Mouse (Mus musculus) embryonic facial prominence, embryonic 12.5 days (tissue): ENCODE results near the gene Stip1. TPM values are rescaled to one million over a fixed set of nuclear protein-coding genes. Genes with fewer than 3 reads are reported as not detected.
A peak's percentile ranks its signal among the peaks of the same experiment; 100 is the strongest.
"Not testable (repeated sequence)": the region's sequence is repeated elsewhere in the genome, so short reads cannot be mapped to it uniquely, and the experiment has no call there.

Experiments
- ATAC-seq: fragments of 200-750 bp; cut with Nextera tagmentation; 2 replicates; pipeline ENCODE4 v1.8.0; 2017; ENCODE audit not compliant: insufficient number of reproducible peaks, insufficient read depth, low FRiP score, low TSS enrichment
- H3K27ac ChIP-seq: fragments of 300-500 bp; sonication (generic); 2 replicates; pipeline ENCODE4 v1.5.1; 2016; ENCODE audit warnings: mild to moderate bottlenecking
- H3K27me3 ChIP-seq: fragments of 300-500 bp; sonication (generic); 2 replicates; pipeline ENCODE4 v1.6.1; 2016; ENCODE audit warnings: mild to moderate bottlenecking, moderate library complexity
- H3K36me3 ChIP-seq: fragments of 300-500 bp; sonication (generic); 2 replicates; pipeline ENCODE4 v1.6.1; 2016; ENCODE audit warnings: mild to moderate bottlenecking
- H3K4me1 ChIP-seq: fragments of 300-500 bp; sonication (generic); 2 replicates; pipeline ENCODE4 v1.6.1; 2016
- H3K4me2 ChIP-seq: fragments of 300-500 bp; sonication (generic); replicated peaks from 2 replicates; pipeline ENCODE4 v1.6.1; 2016; ENCODE audit warnings: mild to moderate bottlenecking, moderate library complexity
- H3K4me3 ChIP-seq: fragments of 300-500 bp; sonication (generic); 2 replicates; pipeline ENCODE4 v1.5.1; 2016; ENCODE audit warnings: mild to moderate bottlenecking
- H3K9ac ChIP-seq: fragments of 300-500 bp; sonication (generic); 2 replicates; pipeline ENCODE4 v1.6.1; 2016; ENCODE audit warnings: mild to moderate bottlenecking, moderate library complexity
- H3K9me3 ChIP-seq: fragments of 300-500 bp; sonication (generic); 2 replicates; pipeline ENCODE4 v1.6.1; 2016; ENCODE audit warnings: mild to moderate bottlenecking, moderate library complexity
- WGBS: fragments of 180-500 bp; shearing (Covaris S2); methylation state at CpG from one replicate; pipeline ENCODE4 v1.1.7; 2016; 5-methylcytosine and 5-hydroxymethylcytosine counted together
- polyA plus RNA-seq: library from polyadenylated mRNA; unstranded; fragments of >200 nt; fragmentation: Nextera tagmentation; extraction: Ambion mirVana; gene quantifications from 2 replicates; pipeline ENCODE4 v1.2.1, GENCODE M21; 2016

Stip1 gene
- polyA plus RNA-seq, 1 experiment from 2014 or later, result 273 TPM

- ATAC-seq, result no peak
- H3K4me3 ChIP-seq, result 0 out of 2 replicates have a peak overlapping the region, but pooled peaks have one; percentile 67
- H3K9ac ChIP-seq, result no peak overlapping the region
- H3K4me1 ChIP-seq, result peaks cover 23% of the 10 kb centered on the region
- H3K4me2 ChIP-seq, result peak overlapping the region; percentile 100
- 56% methylated on average over 6 of the region's 6 CpGs for WGBS
- H3K27me3 ChIP-seq, result peaks cover 7% of the 10 kb centered on the region; the same call in 1 of the 2 replicates
- no peaks in the 10 kb centered on the region for H3K9me3 ChIP-seq
- no peak overlapping the region for H3K27ac ChIP-seq
- H3K36me3 ChIP-seq, result no peaks in the 10 kb centered on the region
These were observed 18.8 kb upstream of the Stip1 start for GRCm38 (mm10) chr19:7058541-7058940.

GRCm38 (mm10) chr19:7057722-7058207, 18.0 kb upstream of the Stip1 start:
- peaks cover 23% of the 10 kb centered on the region for H3K4me1 ChIP-seq
- H3K4me3 ChIP-seq, result peak overlapping the region; percentile 67
- peak; percentile 73 for ATAC-seq
- no peak overlapping the region for H3K27ac ChIP-seq
- no peaks in the 10 kb centered on the region for H3K9me3 ChIP-seq
- no peaks in the 10 kb centered on the region for H3K36me3 ChIP-seq
- H3K27me3 ChIP-seq, result peaks cover 7% of the 10 kb centered on the region; the same call in 1 of the 2 replicates
- WGBS, result under 1% methylated on average over 15 of the region's 15 CpGs
- H3K9ac ChIP-seq, result no peak overlapping the region
- peak overlapping the region; percentile 100 for H3K4me2 ChIP-seq

GRCm38 (mm10) chr19:7057126-7057721, 17.5 kb upstream of the Stip1 start:
- peak overlapping the region; percentile 67 for H3K4me3 ChIP-seq
- H3K4me2 ChIP-seq, result peak overlapping the region; percentile 100
- H3K9me3 ChIP-seq, result no peaks in the 10 kb centered on the region
- H3K9ac ChIP-seq, result peak overlapping the region; percentile 64
- no peak overlapping the region for H3K27ac ChIP-seq
- ATAC-seq, result peak; percentile 24; the same call in 1 of the 2 replicates
- H3K36me3 ChIP-seq, result no peaks in the 10 kb centered on the region
- 2% methylated on average over 16 of the region's 16 CpGs for WGBS
- peaks cover 7% of the 10 kb centered on the region; the same call in 1 of the 2 replicates for H3K27me3 ChIP-seq
- peaks cover 23% of the 10 kb centered on the region for H3K4me1 ChIP-seq

GRCm38 (mm10) chr19:7056248-7057087, 16.7 kb upstream of the Stip1 start, which contains the start of gene Macrod1:
Gene Macrod1, plus strand, starts transcription at chr19:7056810.
- no peak within 1 kb of the TSS for H3K27ac ChIP-seq
- peaks cover 7% of the 10 kb centered on the region; the same call in 1 of the 2 replicates for H3K27me3 ChIP-seq
- peak within 1 kb of the TSS; percentile 67 for H3K4me3 ChIP-seq
- H3K4me2 ChIP-seq, result peak within 1 kb of the TSS; percentile 100
- H3K36me3 ChIP-seq, result no peaks in the 10 kb centered on the region
- peaks cover 23% of the 10 kb centered on the region for H3K4me1 ChIP-seq
- WGBS, result under 1% methylated on average over 72 of the region's 72 CpGs
- H3K9ac ChIP-seq, result peak within 1 kb of the TSS; percentile 64
- no peaks in the 10 kb centered on the region for H3K9me3 ChIP-seq
- peak; percentile 45 for ATAC-seq

GRCm38 (mm10) chr19:7055173-7055572, 15.4 kb upstream of the Stip1 start:
- Histone ChIP-seq H3K27ac (no peak overlapping the region), H3K4me2 (no peak overlapping the region), H3K4me3 (no peak overlapping the region), H3K36me3 (no peaks in the 10 kb centered on the region), H3K4me1 (peaks cover 23% of the 10 kb centered on the region), H3K9me3 (no peaks in the 10 kb centered on the region), H3K9ac (no peak overlapping the region), H3K27me3 (peaks cover 7% of the 10 kb centered on the region; the same call in 1 of the 2 replicates)
- 40% methylated on average over 3 of the region's 3 CpGs for WGBS
- ATAC-seq, result no peak

- no peak overlapping the region for H3K4me2 ChIP-seq
- no peak for ATAC-seq
- no peak overlapping the region for H3K27ac ChIP-seq
- no peak overlapping the region for H3K9ac ChIP-seq
- H3K36me3 ChIP-seq, result no peaks in the 10 kb centered on the region
- peaks cover 7% of the 10 kb centered on the region; the same call in 1 of the 2 replicates for H3K27me3 ChIP-seq
- peaks cover 23% of the 10 kb centered on the region for H3K4me1 ChIP-seq
- no peak overlapping the region for H3K4me3 ChIP-seq
- H3K9me3 ChIP-seq, result no peaks in the 10 kb centered on the region
- WGBS, result 66% methylated on average over 10 of the region's 10 CpGs
These were observed 15.0 kb upstream of the Stip1 start for GRCm38 (mm10) chr19:7054772-7055171.

GRCm38 (mm10) chr19:7053382-7053781, 13.6 kb upstream of the Stip1 start:
- H3K4me3 ChIP-seq, H3K9ac ChIP-seq, H3K27ac ChIP-seq, H3K4me2 ChIP-seq, H3K9me3 ChIP-seq, H3K27me3 ChIP-seq, ATAC-seq, H3K36me3 ChIP-seq: not testable (repeated sequence)
- 78% methylated on average over 4 of the region's 4 CpGs for WGBS
- peaks cover 20% of the 10 kb centered on the region for H3K4me1 ChIP-seq

- ATAC-seq, result no peak
- H3K36me3 ChIP-seq, result no peaks in the 10 kb centered on the region
- H3K4me3 ChIP-seq, result no peak overlapping the region
- no peak overlapping the region for H3K27ac ChIP-seq
- no peak overlapping the region for H3K9ac ChIP-seq
- 35% methylated on average over 4 of the region's 4 CpGs for WGBS
- H3K4me1 ChIP-seq, result peaks cover 4% of the 10 kb centered on the region; the same call in 1 of the 2 replicates
- no peak overlapping the region for H3K4me2 ChIP-seq
- no peaks in the 10 kb centered on the region for H3K9me3 ChIP-seq
- no peaks in the 10 kb centered on the region for H3K27me3 ChIP-seq
These were observed 4.9 kb upstream of the Stip1 start for GRCm38 (mm10) chr19:7044706-7045105.

GRCm38 (mm10) chr19:7044279-7044678, 4.5 kb upstream of the Stip1 start:
- Histone ChIP-seq H3K27ac (no peak overlapping the region), H3K4me2 (no peak overlapping the region), H3K9me3 (no peaks in the 10 kb centered on the region), H3K9ac (no peak overlapping the region), H3K27me3 (no peaks in the 10 kb centered on the region), H3K36me3 (no peaks in the 10 kb centered on the region), H3K4me1 (peaks cover 4% of the 10 kb centered on the region; the same call in 1 of the 2 replicates), H3K4me3 (no peak overlapping the region)
- WGBS, result 55% methylated on average over 4 of the region's 4 CpGs
- ATAC-seq, result no peak

- ATAC-seq, result no peak
- Histone ChIP-seq H3K36me3 (peaks cover 6% of the 10 kb centered on the region; the same call in 1 of the 2 replicates), H3K27me3 (no peaks in the 10 kb centered on the region), H3K4me2 (no peak overlapping the region), H3K27ac (no peak overlapping the region), H3K9me3 (no peaks in the 10 kb centered on the region), H3K9ac (no peak overlapping the region), H3K4me1 (peaks cover 14% of the 10 kb centered on the region), H3K4me3 (no peak overlapping the region)
- 96% methylated on average over 2 of the region's 2 CpGs for WGBS
These were observed 1.4 kb upstream of the Stip1 start for GRCm38 (mm10) chr19:7041171-7041570.

GRCm38 (mm10) chr19:7040637-7041130, 917 bp upstream of the Stip1 start:
- Histone ChIP-seq H3K9ac (peak overlapping the region; percentile 67), H3K4me2 (peak overlapping the region; percentile 78), H3K27me3 (no peaks in the 10 kb centered on the region), H3K4me1 (peaks cover 14% of the 10 kb centered on the region), H3K27ac (peak overlapping the region; percentile 94), H3K36me3 (peaks cover 6% of the 10 kb centered on the region; the same call in 1 of the 2 replicates), H3K9me3 (no peaks in the 10 kb centered on the region), H3K4me3 (peak overlapping the region; percentile 52)
- 27% methylated on average over 13 of the region's 13 CpGs for WGBS
- ATAC-seq, result no peak
